Mouse (Mus musculus) lung, postnatal 14 days (tissue): Measurements from ENCODE around the gene 1700018G05Rik.
A peak's percentile ranks its signal among the peaks of the same experiment; 100 is the strongest.
"Not testable (repeated sequence)": the region's sequence is repeated elsewhere in the genome, so short reads cannot be mapped to it uniquely, and the experiment has no call there.

Source experiments
- DNase-seq: peaks from one replicate; pipeline ENCODE4 v3.0.0; 2021

1700018G05Rik gene

DNA sequence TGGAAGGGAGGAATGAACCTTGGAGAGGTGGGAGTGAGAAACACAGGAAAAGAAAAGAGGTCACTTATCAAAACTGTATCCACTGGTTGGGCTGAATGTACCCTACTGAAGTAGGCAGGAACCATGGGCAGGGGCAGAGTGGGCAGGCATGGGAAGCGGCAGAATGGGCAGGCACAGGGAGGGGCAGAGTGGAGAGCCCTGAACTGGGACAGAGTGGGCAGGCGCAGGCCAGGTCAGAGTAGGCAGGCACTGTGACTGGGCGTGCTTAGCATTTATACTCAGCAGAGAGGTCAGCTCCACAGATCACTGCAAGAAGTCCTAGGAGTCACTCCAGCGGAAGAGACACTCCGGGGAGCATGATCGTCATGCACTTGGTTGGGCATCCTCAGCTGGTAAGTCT is at the start of gene 1700018G05Rik:
1700018G05Rik (plus strand) TSS at position 301 of the 400 bp plus-strand sequence.
- DNase-seq, result not testable (repeated sequence)

DNA sequence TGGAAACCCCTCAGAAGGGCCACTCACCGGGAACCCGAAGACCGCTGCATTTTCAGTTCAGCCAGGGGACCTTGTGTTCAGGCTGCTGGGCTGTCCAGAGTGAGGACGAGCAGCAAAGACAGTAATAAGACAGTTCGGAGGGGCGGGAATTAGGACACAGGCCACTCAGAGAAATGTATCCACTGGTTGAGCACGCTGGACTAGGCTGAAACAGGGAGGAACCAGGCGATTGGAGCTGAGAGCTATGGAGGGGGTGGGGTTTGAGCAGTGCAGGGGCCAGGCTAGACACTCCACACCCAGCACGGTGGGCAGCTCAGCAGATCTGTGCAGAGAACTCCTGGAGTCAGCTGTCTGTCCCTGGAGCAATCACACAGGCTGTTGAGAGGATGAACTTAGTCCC is 19.6 kb upstream of the 1700018G05Rik start, which contains the start of the genes Dmrtc1a and 1700011M02Rik:
Dmrtc1a (minus strand) TSS at position 101 of the 400 bp plus-strand sequence.
1700011M02Rik (plus strand) TSS at position 319 of the 400 bp plus-strand sequence.
- DNase-seq, result not testable (repeated sequence)

DNA sequence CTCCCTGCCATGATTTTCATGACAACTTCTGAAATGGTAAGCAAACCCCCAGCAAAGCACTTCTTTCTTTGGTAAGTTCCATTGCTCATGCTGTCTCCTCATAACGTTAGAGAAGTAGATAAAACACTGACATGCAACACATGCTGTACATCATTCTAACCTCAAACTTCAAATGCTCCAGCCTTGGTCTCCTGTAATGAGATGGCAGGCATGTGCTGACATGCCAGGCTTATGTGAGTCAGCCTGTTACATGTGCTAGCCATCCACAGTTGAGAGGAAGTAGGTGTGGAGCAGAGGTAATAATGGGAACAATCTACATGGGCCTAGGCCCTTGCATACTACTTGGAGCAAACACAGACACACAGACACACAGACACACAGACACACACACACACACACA is 13.3 kb upstream of the 1700018G05Rik start:
- not testable (repeated sequence) for DNase-seq

DNA sequence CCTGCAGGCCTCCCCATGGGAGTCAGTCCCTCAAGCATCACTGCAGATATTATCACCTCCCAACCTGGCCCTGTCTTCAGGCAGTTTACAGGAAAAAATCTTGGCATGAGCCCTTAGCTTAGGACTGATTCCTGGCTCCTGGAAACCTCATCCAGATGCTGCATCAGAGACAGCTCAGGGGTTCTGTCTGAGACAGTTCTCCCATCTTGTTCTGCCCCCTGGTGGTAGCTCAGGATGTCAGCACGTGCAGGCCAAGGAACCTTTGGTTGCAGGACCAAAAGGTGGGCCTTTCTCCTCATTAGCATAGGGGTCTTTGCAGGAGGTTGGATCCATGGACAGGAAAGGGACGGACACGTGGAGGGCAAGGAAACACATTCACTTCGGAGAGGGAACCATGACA is 1.5 kb upstream of the 1700018G05Rik start:
- peak; percentile 32 for DNase-seq

DNA sequence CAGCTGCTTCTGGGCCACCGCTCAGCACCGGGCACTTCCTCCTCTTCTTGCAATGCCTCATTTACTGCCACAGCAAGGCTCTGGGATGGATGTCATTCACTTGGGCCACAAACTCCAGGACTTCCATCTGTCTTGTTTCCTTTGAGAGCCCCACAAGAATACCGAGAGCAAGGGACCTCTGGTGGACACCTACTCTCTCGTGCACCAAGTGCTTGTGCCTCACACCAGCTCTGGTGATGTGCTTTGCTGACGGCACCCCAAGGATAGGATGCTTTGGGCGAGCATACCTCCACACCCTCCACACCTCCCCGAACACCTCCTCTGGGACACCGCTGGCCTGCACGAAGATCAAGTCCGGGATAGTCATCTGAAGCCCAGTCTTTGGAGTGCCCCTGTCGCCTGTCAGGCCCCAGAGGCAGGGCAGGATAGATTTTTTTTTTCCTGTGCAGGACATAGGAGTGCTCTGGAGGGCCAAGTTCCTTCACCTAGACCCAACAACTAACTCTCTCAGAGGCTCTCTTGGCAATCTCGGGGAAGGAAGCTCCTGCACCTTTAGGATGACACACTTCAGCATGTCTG is 4.9 kb downstream of the 1700018G05Rik start:
- no peak for DNase-seq

DNA sequence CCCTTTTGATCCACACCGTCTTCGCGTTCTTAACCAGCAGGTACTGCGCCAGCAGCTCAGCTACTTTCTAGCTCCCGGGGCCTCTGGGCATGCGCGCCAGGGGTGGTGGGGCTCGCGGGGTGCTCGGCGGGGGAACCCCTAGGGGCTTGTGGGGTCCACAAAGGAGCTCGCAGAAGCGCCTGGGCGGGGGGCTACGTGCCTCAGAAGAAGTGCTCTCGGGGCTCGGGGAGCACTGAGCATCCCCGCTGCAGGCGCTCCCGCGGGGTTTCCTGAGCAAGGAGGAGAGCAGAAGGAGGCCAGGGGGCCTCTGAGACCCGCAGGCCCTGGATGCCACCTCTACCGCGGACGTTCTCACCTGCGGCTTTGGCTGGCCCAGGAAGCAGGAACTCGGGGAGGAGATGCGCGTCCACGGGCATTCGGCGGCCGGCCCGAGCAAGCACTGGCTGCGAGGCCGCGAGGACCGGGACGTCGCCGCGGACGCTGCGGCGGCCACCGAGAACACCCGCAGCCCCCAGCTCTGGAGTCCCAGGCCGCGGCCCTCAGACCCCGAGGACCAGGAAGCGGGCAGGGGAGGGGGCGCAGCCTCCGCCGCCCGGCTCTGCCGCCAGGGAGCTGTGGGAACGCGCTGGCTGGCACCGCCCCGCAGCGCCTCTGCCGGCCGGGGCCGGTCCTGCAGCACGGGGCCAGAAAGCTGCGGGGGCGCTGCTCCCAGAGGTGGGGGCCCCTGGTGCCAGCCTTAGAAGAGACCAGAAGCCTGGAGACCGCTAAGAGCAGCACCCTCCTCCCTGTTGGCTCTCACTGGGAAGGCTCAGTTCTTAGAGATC is 5.6 kb downstream of the 1700018G05Rik start:
- peak; percentile 19 for DNase-seq

DNA sequence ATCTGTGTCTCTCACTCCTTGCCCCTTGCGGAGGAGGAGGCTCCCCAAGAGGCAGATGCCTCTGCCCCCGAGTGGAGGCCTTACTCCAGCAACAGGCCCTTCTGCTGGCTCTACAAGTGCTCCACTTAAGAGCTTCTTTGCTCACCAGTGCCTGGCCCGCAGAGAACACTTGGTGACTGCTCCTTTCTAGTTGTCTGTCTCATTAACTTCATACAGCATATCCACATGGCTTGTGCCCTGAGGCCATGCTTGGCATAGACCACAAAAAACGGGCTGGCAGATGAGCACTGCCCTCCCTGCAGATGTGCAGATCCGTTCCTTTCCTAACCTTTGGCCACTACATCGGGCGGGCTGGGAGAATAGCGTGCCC is 6.2 kb downstream of the 1700018G05Rik start:
- no peak for DNase-seq

DNA sequence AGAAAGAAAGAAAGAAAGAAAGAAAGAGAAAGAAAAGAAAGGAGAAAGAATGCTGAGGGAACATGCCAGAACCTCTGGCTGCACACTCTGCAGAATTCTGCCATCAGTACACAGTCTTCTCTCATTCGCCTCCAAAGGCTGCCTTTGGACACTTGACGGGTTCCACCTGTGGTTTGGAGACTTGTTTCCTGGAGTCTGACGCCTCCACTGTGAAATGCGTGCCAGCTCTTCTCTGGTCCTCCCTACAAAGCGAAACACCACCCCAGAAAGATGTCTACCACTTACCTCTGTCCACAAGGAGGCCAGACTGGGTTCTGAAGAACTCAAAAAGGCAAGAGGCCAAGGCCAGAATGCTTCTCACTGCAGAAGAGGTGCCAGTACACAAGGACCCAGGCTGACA is 8.6 kb downstream of the 1700018G05Rik start:
- DNase-seq, result peak; percentile 1

DNA sequence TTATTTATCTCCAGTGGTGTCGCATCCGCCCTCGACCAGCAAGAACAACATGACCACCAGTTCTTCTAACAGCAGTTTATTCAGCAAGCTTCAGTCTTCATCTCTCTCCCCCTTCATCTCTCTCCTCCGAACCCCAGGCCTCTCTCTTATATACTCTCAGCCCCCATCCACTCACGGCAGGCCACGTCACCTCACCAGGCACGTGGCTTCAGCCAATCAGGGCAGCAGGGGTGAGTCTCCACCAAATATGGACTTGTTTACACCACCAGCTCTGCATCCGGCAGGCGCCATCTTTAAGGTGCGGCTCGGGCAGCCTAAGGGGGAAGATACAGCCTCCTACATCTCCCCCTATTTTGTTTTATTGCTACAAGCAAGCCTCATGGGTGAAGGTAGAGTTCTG is 22.0 kb downstream of the 1700018G05Rik start:
- not testable (repeated sequence) for DNase-seq

DNA sequence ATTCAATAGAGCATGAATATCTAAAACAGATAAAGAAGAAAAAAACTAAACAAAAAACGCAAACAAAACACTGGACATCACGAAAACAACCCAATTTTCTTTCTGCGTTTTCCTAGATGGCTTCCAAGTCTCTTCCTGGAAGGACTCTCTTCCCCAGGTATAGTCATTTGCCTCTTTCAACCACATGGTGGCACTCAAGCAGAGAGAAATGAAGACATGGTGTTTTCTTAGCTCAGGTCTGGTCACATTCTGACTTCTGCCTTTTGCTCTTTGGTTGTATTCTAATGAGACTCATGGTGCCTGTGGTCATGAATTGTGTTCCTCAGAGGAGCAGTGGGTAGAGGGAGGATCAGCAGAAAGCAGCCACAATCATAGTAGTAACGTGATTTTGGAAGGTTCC is 30.7 kb downstream of the 1700018G05Rik start:
- DNase-seq, result peak; percentile 14

DNA sequence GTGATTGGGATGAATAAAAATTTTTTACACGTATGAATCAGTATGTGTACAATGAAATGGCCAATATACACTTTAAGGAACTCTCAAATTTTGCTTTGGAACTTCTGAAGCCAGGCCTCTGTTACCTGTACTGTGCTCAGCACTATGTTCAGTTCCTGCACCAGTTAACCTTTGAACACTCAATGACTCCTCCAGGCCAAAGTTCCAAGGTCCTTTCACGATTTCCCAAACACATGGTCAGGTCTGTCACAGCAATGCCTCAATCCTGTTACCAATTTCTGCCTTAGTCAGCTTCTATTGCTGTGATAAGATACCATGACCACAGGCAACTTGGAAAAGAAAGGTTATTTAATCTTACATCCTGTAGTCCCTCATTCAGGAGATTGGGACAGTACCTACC is 32.4 kb downstream of the 1700018G05Rik start:
- no peak for DNase-seq
